Mouse (Mus musculus): Measurements from ENCODE around the gene Plpp7.

Gene Plpp7

DNA sequence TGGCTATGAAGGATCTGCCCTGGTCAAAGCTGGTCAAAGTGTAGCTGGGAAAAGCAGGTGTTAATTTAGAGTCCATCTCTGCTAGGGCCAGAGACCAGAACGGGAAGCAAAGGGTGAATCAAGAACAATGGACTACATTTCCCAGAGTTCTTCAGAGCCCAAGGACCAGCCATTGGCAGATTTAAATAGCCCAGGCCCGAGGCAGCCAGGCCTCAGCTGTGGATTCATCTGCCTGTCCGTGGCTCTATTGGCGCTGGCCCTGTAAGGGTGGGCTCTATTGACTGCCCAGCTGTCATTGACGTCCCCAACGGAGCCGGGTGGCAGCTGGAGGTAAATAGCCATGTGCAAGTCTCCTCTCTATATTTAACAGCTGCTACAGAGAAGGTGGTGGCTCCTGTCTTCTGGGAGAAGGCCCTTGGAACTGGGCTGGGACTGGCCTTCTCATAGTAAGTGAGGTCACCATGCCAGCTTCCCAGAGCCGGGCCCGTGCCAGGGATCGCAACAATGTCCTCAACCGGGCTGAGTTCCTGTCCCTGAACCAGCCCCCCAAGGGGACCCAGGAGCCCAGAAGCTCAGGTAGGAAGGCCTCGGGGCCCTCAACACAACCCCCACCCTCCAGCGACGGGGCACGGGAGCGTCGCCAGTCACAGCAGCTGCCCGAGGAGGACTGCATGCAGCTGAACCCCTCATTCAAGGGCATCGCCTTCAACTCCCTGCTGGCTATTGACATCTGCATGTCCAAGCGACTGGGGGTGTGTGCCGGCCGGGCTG, at the start of gene Plpp7:
Gene Plpp7, plus strand, starts transcription at position 178 of the 771 bp plus-strand sequence.
- WGBS: 30% methylated on average over 22 of the region's 22 CpGs

DNA sequence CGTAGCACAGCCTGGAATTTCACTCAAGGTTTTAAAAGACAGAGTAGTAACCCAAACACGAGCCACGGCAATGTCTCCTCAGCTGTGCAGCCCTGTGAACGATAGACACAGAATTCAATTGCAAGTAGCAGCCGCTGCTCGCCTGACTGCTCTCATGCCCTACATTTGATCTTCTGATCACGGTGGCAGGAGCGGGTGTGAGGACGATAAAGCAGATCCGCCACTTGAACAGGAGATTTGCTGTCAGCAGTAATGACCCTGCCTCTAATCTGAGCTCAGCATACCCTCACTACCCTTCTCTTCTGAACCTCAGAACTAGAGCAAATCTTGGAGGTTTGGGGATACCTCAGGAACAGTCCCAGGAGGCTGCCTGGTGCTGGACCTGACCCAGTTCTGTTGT, 49.3 kb upstream of the Plpp7 start:
- 85% methylated on average over 10 of the region's 10 CpGs for WGBS

DNA sequence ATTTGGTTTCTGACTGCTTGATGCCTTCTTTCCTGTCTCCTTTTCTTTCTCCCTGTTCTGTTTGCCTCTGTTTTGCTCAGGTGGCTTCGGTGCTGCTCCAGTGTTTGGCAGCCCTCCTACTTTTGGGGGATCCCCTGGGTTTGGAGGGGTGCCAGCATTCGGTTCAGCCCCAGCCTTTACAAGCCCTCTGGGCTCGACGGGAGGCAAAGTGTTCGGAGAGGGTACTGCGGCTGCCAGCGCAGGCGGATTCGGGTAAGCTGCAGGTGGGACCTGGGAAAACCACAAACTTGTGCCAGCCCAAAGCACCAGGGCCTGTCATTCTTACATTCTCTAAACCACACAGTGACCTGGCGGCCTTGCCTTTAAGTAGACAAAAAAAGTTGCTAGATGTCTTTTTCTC, 48.0 kb upstream of the Plpp7 start:
- WGBS: 73% methylated on average over 10 of the region's 10 CpGs

DNA sequence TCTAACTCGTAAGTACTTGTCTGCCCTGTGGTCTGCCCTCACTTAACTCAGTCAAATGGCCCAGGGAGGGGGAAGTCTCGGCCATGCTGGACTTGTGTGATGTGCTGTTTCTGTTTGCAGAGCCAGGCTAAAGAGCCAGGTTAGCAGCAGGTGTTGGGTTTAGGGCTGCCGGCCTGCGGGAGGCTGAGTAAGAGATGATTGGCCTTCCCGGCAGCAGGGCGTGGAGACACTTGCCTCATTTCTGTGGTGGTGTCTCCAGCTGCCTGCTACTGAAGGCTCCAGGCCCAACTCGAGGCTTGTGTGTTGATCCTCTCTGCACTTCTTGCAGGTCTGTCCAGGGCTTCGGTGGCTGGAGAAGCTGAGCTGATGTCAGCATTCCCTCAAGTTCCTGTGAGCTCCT, 43.5 kb upstream of the Plpp7 start:
- WGBS: 83% methylated on average over 8 of the region's 8 CpGs

DNA sequence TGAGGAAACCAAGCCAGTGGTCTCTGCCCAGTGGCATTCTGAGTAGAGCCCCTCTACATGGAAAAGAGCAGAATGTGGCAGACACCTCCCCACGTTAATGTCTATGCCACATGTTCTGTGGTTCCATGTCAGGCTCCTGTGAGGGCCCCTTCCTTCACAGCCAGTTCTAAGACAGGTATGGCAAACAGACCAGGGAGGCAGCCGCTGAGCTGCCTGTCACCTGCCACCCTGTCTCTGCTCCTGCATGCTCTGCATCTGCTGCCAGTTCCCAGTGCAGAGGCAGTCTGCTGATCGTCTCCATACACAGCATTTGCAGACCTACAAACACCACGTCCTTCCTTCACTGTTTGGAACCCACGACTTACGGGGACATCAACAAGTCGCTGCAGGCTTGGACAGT, 42.9 kb upstream of the Plpp7 start:
- WGBS: 93% methylated on average over 7 of the region's 7 CpGs

DNA sequence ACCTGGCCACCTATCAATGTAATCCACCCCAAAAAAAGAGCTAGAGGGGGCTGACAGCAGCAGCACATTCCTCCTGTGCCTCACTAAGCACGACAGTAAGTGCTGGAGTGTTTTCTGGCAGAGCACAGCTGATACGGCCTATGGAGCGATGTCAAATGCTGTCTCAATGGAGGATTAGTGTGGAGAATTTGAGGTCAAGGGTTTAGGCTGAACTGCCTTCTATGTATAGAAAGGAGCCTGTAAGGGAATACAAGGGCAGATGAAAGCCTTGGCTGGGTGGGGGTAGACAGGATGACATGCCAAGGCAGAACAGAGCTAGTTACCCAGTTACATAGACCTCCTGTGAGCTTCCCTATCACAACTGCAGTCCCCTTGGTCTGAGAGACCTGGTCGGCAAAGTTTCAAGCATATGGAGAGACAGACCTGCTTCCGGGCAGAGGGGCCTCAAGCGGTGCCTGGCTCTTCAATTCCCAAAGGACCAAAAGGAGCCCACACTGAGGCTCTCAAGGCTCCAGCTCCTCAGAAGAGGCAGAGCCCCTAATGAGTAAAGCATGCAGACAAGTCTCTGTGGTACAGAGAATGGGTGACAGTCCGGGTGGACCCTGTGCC, 39.9 kb upstream of the Plpp7 start:
- WGBS: 76% methylated on average over 7 of the region's 7 CpGs

DNA sequence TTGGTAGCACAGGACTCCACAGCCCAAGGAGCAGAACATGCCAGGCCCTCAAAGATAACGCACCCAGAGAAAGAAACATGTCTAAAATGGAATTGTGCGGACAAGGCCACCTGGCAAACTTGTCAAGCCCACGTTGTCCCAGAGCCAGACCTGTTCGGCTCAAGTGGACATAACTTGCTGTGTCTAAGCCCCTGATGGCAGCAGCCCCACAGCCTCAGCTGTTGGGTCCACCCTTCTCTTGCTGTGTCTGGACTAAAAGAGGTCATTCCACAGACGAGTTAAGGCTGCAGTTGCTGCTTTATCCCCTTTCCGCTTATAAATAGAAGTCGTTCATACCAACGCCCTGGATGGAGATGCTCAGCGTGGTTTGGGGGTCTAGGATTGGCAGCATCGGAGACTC, 38.8 kb upstream of the Plpp7 start:
- 86% methylated on average over 10 of the region's 10 CpGs for WGBS

DNA sequence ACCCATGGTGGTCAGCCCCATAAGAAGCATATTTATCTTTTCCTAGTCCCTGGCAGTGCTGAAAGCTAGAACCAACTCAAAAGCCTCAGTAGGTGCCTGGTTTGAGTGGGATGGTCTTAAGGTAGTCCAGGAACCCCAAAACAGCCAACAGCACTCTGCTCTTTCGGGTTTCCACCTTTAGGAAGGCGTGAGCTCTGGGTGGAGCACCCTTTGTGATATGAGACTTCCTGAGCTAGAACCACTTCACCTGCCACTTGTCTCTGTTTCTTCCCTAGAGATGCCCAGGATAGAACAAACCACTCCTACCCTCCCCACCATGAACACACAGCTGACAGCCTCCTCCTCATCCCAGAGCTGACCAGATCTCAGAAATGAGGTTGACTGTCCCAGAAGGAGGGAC, 38.0 kb upstream of the Plpp7 start:
- WGBS: 88% methylated on average over 2 of the region's 2 CpGs

DNA sequence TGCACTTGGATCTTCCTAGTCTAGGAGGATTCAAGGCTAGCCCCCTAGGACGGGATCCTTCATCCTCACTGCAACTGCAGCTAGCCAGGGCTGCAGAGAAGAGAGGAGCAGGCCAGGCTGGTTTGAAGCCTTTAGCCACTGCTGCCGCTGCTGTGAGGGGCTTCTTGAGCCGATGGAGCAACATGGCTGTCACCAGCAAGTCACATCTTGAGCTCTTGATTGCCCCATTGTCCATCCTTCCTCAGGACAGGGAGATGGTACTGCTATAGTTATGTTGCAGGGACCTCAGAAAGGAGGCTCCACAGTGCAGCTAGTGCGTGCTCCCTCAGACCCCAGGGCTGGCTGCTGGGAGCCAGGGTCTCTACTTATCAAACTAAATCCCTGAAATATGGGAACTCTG, 37.5 kb upstream of the Plpp7 start:
- 88% methylated on average over 4 of the region's 4 CpGs for WGBS

DNA sequence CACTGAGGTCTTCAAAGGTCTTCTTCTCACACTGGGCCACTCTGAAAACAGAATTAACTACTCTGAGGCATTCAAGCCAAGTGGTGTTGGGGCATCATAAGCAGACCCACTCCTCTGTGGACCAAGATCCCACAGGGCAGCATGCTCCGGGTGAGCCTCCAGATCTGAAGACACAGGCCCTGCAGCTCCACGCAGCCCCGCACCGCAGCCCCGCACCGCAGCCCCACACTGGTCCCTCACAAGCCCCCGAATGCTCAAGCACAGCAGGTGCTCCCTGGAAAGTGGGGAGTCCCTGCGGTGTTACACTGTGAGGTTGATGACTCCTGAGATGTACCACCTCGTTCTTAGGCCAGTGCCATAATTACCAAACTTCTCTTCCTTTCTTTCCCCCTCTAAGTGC, 37.1 kb upstream of the Plpp7 start:
- WGBS: 84% methylated on average over 9 of the region's 9 CpGs

DNA sequence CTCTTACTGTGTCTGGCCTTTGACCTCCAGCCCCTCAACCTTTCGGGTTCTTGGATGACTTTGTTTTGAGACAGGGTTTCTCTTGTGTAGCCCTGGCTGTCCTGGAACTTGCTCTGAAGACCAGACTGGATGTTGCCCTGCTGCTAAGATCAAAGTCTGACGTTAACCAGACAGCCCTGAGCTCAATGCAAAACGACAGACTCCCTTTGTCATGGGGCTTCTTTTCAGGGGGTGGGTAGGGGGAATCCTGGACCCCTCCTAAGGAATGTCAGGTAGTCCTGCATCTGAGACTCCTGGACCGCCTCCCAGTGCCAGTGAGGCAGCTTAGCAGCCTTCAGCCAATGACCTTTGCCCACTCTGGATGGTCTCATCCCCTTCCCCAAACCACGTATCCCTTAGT, 36.6 kb upstream of the Plpp7 start:
- WGBS: 63% methylated on average over 5 of the region's 5 CpGs

DNA sequence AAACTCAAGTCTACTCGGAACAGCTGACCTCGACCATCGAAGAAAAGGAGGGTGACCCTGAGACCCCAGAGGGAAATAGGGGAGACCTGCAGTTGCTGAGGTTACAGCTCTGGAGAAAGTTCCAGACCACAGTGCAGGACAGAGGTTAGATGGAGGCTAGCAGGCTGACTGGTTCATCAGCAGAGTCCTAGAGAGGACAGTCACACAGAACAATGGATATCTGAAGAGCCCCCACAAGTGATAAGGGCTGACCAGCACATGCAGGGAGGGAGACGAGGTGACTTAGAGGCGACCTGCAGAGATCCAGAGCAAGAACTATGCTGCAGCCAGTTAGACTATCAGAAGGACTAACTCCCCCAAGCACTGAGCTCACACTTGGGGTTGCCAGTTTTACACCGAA, 35.7 kb upstream of the Plpp7 start:
- 88% methylated on average over 6 of the region's 6 CpGs for WGBS

DNA sequence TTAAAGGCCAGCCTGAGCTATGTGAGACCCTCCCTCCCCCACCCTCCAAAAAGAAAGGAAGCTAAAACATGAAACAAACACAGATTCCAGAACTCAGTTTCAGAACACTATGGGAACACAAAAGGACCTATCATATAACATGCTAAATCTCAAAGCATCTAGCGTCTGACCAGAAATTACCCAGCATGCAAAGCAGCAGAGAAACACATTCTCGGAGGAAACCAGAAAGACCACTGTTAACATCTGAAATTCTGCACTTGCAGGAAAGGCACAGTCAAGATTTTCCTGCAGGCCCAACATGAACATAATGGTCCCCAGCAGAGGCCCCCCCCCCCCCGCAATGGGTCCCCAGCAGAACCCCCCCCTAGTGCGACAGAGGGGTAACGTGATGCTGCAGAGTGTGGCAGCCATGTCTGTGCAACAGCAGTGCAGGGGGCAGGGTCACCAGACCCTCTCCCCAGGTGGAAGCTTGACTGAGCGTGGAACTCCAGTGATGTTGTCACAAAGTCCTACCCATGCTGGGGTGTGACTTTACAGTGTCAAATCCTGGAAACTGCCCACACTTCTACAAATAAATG, 35.0 kb upstream of the Plpp7 start:
- 78% methylated on average over 6 of the region's 6 CpGs for WGBS

DNA sequence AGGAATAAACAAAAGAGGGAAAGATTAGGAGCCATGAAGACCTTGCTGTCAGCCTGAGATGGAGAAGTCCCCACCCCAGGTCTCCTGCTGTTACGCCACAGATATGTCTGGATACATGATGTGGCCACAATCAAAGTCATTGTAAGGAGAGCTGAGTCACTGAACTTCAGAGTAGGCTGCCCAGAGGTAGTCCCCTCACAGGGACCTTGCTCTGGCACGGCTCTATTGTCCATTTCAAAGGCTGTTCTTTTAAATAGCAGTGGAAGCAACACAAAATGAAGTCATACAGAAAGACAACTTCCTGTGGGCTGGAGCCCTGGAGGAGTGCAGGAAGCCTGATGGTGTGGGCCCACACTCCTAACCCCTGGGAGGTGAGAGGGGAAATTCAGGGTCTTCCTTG, 34.1 kb upstream of the Plpp7 start:
- 79% methylated on average over 2 of the region's 2 CpGs for WGBS

DNA sequence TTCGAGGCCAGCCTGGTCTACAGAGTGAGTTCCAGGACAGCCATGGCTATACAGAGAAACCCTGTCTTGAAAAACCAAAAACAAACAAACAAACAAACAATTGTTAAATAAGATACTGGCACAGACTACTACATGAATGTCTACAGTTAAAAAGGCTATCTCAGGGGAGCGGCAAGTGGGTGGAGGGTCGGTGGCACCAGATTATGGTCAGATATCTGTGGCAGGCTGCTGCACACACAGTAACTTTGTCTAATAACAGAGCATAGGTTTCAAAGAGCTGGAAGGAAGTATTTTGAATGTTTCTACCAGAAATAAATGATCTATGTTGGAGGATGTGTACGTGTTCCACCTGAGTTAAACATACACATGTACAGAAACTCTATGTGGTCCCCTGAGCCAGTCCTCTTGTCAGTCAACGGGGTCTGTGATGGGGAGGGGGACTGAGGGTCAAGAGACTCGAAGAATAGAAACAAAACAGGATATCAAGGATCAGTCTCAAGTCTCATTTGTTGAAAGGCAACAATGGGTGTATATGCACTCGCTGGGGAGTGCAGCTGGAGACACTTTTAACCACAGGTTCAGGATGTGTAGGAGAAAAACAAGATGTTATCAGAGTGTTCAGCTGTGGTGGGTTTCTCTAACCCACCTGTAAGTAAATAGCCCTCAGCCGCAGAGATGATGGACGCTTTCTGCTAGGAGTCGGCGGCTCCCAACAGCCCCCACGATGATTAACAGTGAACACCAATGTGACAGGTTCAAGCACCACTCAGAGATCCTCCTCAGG, 33.4 kb upstream of the Plpp7 start:
- 79% methylated on average over 12 of the region's 12 CpGs for WGBS

DNA sequence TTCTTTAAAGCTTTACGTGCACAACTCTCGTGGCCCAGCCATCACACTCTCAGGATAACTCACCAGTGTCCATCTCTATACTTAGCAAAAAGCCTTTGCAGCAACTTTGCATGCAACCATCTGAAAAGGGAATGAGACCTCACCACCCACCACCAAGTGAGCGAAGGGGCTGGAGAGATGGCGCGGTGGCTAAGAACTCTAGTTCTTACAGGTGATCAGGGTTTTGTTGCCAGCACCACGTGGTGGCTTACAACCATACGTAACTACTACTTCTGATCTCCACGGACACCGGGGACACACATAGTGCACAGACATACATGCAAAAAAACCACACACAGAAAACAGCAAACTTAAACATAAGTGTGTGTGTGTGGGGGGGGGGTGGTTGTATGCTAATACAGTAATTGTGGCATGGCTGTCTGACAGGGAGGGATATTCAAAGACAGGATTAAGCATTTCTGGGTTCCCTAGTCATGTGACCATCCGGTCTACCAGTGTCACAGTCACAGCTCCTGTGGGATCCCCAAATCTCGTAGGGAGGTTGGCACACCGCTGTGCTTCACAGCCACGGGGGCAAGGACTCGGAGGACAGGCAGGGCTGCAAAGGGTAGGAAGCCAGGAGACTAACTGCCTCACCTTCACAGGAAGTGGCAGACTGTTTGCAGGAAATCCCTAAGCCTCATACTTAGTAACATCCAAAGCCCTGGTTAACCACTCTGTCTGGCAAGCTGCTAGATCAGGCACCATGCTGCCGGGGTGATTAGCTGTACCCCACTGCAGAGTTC, 32.5 kb upstream of the Plpp7 start:
- 90% methylated on average over 15 of the region's 15 CpGs for WGBS

DNA sequence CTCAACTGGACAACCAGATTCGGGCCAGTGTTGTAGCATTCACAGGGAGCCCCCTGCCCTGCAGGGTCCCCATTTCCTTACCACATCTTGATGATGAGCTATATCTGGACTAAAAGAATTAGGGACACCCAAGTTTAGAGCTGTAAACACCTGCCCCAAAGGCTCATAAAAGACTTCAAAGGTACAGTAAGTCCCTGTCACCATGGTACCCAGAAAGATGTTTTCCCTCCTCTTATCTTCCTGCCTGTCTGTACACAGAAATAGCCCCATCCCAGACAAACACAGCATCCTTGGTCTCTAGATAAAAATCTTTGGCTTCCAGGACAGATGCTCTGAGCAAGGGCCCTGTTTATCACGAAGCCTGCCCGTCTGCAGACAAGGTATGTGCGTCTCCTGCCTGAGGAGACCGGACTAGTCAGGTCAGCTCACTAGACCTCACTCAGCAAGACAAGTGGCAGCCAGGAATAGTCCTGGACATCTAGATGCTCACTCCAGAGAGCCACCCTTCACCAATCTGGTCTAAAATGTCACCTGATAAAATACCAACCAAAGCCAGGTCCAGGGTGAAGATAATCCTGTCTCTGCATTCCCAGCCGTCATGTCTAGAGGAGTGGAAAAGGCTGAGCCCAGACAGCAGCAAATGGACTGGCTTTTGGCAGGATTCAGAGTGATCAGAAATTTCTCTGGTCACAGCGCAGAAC, 31.7 kb upstream of the Plpp7 start:
- WGBS: 82% methylated on average over 7 of the region's 7 CpGs

DNA sequence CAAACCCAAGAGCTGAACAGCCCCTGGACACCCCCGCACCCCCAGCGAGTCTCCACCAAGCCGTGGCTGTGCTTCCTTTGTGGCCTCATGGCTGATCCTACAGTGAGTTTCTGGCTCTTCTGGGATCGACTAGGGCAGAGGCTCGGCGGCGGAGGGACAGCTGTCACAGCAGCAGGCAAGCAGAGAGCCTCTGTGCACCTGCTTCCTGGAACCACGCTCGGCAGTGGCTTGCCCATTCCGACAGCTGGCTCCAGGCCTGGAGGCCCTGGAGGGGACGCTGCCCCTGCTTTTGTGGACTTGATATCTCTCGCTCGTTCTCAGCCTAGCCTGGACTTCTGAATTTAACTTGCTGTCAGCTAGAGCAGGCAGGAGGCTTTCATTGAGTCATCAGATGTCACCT, 30.4 kb upstream of the Plpp7 start:
- 68% methylated on average over 13 of the region's 13 CpGs for WGBS

DNA sequence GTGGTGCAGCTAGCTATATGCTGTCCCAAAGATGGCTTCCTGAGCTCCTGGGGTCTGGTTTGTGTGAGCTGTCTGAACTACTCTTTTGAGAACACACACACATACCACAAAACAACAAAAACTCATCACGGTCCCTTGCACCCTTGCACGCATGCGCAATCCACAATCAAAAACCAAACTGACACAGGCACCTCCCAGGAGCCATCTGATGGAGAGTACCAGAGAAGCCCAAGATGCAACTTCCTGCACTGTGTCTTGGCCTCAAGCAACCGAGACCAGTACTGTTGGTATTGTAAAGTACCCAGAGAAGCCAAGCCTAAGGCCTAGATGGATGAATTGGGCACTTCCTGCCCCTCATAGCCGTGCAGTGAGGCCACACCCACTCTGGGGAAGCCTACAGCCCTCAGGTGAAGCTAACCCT, 29.9 kb upstream of the Plpp7 start:
- 91% methylated on average over 5 of the region's 5 CpGs for WGBS

DNA sequence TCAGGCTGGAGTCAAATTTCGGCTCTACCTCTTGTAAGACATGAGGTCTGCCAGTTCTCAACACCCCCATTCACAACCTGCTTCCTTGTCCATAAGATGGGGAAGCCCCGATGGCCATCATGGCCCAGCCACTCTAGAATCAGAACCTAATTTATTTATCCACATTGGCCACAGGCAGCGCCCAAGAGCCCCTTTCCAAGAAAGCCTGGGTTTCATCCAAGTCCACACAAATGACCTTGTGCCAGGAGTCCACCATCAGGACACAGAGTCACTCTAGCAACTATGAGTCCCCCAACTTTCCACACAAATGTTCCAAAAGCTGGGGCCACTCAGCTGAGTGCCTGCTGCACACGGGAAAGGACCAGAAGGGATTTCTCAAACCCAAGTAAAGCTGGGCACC, 29.3 kb upstream of the Plpp7 start:
- 77% methylated on average over 4 of the region's 4 CpGs for WGBS
